Mouse (Mus musculus) leukemia stem cell, adult 10-12 weeks (primary cell): ENCODE results near the gene Olfr1229. TPM values are rescaled to one million over a fixed set of nuclear protein-coding genes. Genes with fewer than 3 reads are reported as not detected.

Experiments used
- polyA plus RNA-seq: library from polyadenylated mRNA; stranded (reverse); fragments of >175 nt; gene quantifications from 2 replicates; pipeline ENCODE4 v1.2.3, GENCODE M21; 2012; ENCODE audit warnings: low replicate concordance

The Olfr1229 gene
- not detected in 2 replicates for polyA plus RNA-seq

GRCm38 (mm10) chr2:89287914-89288313 is at the start of gene Olfr1229:
Gene Olfr1229 (minus strand): TSS chr2:89288014.

GRCm38 (mm10) chr2:89329575-89329974 is 41.8 kb upstream of the Olfr1229 start, which contains the start of gene Olfr1232:
Gene Olfr1232 (minus strand): TSS chr2:89329675.

GRCm38 (mm10) chr2:89306974-89307373 is 19.2 kb upstream of the Olfr1229 start, which contains the start of gene Olfr1231:
Gene Olfr1231 (minus strand): TSS chr2:89307074.

GRCm38 (mm10) chr2:89297168-89297567 is 9.4 kb upstream of the Olfr1229 start, which contains the start of gene Olfr1230:
Gene Olfr1230 (minus strand): TSS chr2:89297268.

GRCm38 (mm10) chr2:89253962-89254361 is 33.9 kb downstream of the Olfr1229 start, which contains the start of gene Olfr1228:
Gene Olfr1228 (minus strand): TSS chr2:89254062.

Other genes starting within 250 kb of the Olfr1229 start
- not detected in 2 replicates for gene Olfr1218, start 226.8 kb downstream of the Olfr1229 start, polyA plus RNA-seq
- gene Olfr1219, start 204.5 kb downstream of the Olfr1229 start, polyA plus RNA-seq: not detected in 2 replicates
- not detected in 2 replicates for gene Olfr1220, start 181.2 kb downstream of the Olfr1229 start, polyA plus RNA-seq
- gene Olfr1221, start 170.7 kb downstream of the Olfr1229 start, polyA plus RNA-seq: not detected in 2 replicates
- not detected in 2 replicates for gene Olfr1222, start 155.0 kb downstream of the Olfr1229 start, polyA plus RNA-seq
- gene Olfr1223, start 136.5 kb downstream of the Olfr1229 start, polyA plus RNA-seq: not detected in 2 replicates
- gene Olfr1224-ps1, start 123.9 kb downstream of the Olfr1229 start, polyA plus RNA-seq: 0.26 TPM in 1 of 2 replicates, not detected in the other
- gene Olfr1225, start 113.3 kb downstream of the Olfr1229 start, polyA plus RNA-seq: not detected in 2 replicates
- not detected in 2 replicates for gene Olfr1226, start 88.0 kb downstream of the Olfr1229 start, polyA plus RNA-seq
- not detected in 2 replicates for gene Olfr1228, start 34.0 kb downstream of the Olfr1229 start, polyA plus RNA-seq
- not detected in 2 replicates for gene Olfr1230, start 9.3 kb upstream of the Olfr1229 start, polyA plus RNA-seq
- 0.39 TPM in 1 of 2 replicates, not detected in the other for gene Olfr1231, start 19.1 kb upstream of the Olfr1229 start, polyA plus RNA-seq
- gene Olfr1232, start 41.7 kb upstream of the Olfr1229 start, polyA plus RNA-seq: not detected in 2 replicates
- not detected in 2 replicates for gene Olfr1233, start 54.4 kb upstream of the Olfr1229 start, polyA plus RNA-seq
- gene Olfr1234, start 76.9 kb upstream of the Olfr1229 start, polyA plus RNA-seq: not detected in 2 replicates
- not detected in 2 replicates for gene Olfr1238, start 121.7 kb upstream of the Olfr1229 start, polyA plus RNA-seq
- not detected in 2 replicates for gene Olfr1239, start 132.4 kb upstream of the Olfr1229 start, polyA plus RNA-seq
- gene Olfr1240, start 155.0 kb upstream of the Olfr1229 start, polyA plus RNA-seq: not detected in 2 replicates
- not detected in 2 replicates for gene Olfr1241, start 199.1 kb upstream of the Olfr1229 start, polyA plus RNA-seq
- not detected in 2 replicates for gene Olfr1242, start 210.3 kb upstream of the Olfr1229 start, polyA plus RNA-seq
- gene Olfr1243, start 243.5 kb upstream of the Olfr1229 start, polyA plus RNA-seq: not detected in 2 replicates